Mouse (Mus musculus) left cerebral cortex, adult 18-20 months (tissue): ENCODE results near the gene Trpm3. TPM values are rescaled to one million over a fixed set of nuclear protein-coding genes. Genes with fewer than 3 reads are reported as not detected.

Experiments used
- DNase-seq, 2 experiments: peaks; one replicate each; pipeline ENCODE4 v3.0.0; 2021 to 2022; ENCODE audit warnings: low spot score in 2 of 2, mixed read lengths in 1 of 2
- total RNA-seq, 2 experiments: library from RNA; stranded (reverse); gene quantifications; 2 replicates each; pipeline ENCODE4 v1.2.3; 2021

The Trpm3 gene
- total RNA-seq, 2 experiments from 2014 or later, result 31.4 to 36.8 TPM

- DNase-seq, result peak; percentile 84 to 93
These were observed 165.3 kb downstream of the Trpm3 start for GRCm38 (mm10) chr19:22303952-22304655.

- no peak for DNase-seq
These were observed 169.2 kb downstream of the Trpm3 start for GRCm38 (mm10) chr19:22308081-22308480.

GRCm38 (mm10) chr19:22317306-22317705 lies 178.5 kb downstream of the Trpm3 start:
- no peak for DNase-seq

- DNase-seq, result no peak
These were observed 188.0 kb downstream of the Trpm3 start for GRCm38 (mm10) chr19:22326813-22327212.

GRCm38 (mm10) chr19:22327226-22327625 lies 188.4 kb downstream of the Trpm3 start:
- DNase-seq, result no peak

GRCm38 (mm10) chr19:22336278-22336677 lies 197.4 kb downstream of the Trpm3 start:
- no peak for DNase-seq

GRCm38 (mm10) chr19:22337468-22337867 lies 198.6 kb downstream of the Trpm3 start:
- peak; percentile 33 to 63 for DNase-seq

GRCm38 (mm10) chr19:22338927-22339326 lies 200.1 kb downstream of the Trpm3 start:
- DNase-seq, result no peak

- DNase-seq, result peak in 1 of 2 experiments; percentile 6
These were observed 215.2 kb downstream of the Trpm3 start for GRCm38 (mm10) chr19:22354037-22354541.

- DNase-seq, result no peak
These were observed 248.0 kb downstream of the Trpm3 start for GRCm38 (mm10) chr19:22386890-22387289.

GRCm38 (mm10) chr19:22394700-22395099 lies 255.9 kb downstream of the Trpm3 start:
- DNase-seq, result no peak

GRCm38 (mm10) chr19:22404049-22404448 lies 265.2 kb downstream of the Trpm3 start:
- DNase-seq, result no peak

- no peak for DNase-seq
These were observed 279.4 kb downstream of the Trpm3 start for GRCm38 (mm10) chr19:22418239-22418638.

- no peak for DNase-seq
These were observed 298.4 kb downstream of the Trpm3 start for GRCm38 (mm10) chr19:22437207-22437606.

GRCm38 (mm10) chr19:22447418-22448339 lies 308.8 kb downstream of the Trpm3 start:
- DNase-seq, result peak in 1 of 2 experiments; percentile 18

- no peak for DNase-seq
These were observed 309.8 kb downstream of the Trpm3 start for GRCm38 (mm10) chr19:22448340-22449288.

- DNase-seq, result no peak
These were observed 312.4 kb downstream of the Trpm3 start for GRCm38 (mm10) chr19:22451290-22451689.

GRCm38 (mm10) chr19:22456935-22457334 lies 318.1 kb downstream of the Trpm3 start:
- no peak for DNase-seq

- no peak for DNase-seq
These were observed 323.2 kb downstream of the Trpm3 start for GRCm38 (mm10) chr19:22462043-22462442.

GRCm38 (mm10) chr19:22463506-22463905 lies 324.7 kb downstream of the Trpm3 start:
- DNase-seq, result peak; percentile 76 to 84

- DNase-seq, result no peak
These were observed 330.8 kb downstream of the Trpm3 start for GRCm38 (mm10) chr19:22469608-22470007.
